Mouse (Mus musculus): Measurements from ENCODE around the gene Fam43b. TPM values are rescaled to one million over a fixed set of nuclear protein-coding genes. Genes with fewer than 3 reads are reported as not detected.
"Not testable (repeated sequence)": the region's sequence is repeated elsewhere in the genome, so short reads cannot be mapped to it uniquely, and the experiment has no call there.

Fam43b gene
- 0.12 TPM in 1 of 2 replicates, not detected in the other for polyA plus RNA-seq (2015; fragmentation: Nextera tagmentation; extraction: Ambion mirVana)

GRCm38 (mm10) chr4:138395971-138396645, at the start of gene Fam43b:
Gene Fam43b (minus strand): TSS chr4:138396528.
- WGBS: 1% methylated on average over 46 of the region's 46 CpGs
- ATAC-seq (ENCODE audit: low FRiP score, low TSS enrichment): no peak; the same call in 1 of the 2 replicates
- H3K36me3 ChIP-seq (ENCODE audit: insufficient read depth, low read length): no peaks in the 10 kb centered on the region

GRCm38 (mm10) chr4:138444941-138445340, 48.6 kb upstream of the Fam43b start:
- no peak overlapping the region for H3K4me3 ChIP-seq (ENCODE audit: low read length)
- no peaks in the 10 kb centered on the region for H3K27me3 ChIP-seq (ENCODE audit: insufficient read depth, low read length)
- no peak overlapping the region for H3K27ac ChIP-seq (ENCODE audit: low read length)
- H3K4me2 ChIP-seq (replicated peaks; ENCODE audit: low read depth, low read length): no peak overlapping the region
- no peak overlapping the region for H3K9ac ChIP-seq (replicated peaks; ENCODE audit: low read length)
- WGBS: 12% methylated on average over 5 of the region's 5 CpGs
- peaks cover 16% of the 10 kb centered on the region for H3K36me3 ChIP-seq (ENCODE audit: insufficient read depth, low read length)
- no peaks in the 10 kb centered on the region for H3K9me3 ChIP-seq (ENCODE audit: low read length)
- ATAC-seq (ENCODE audit: low FRiP score, low TSS enrichment): no peak
- H3K4me1 ChIP-seq (ENCODE audit: insufficient read depth, low read length): peaks cover 7% of the 10 kb centered on the region; the same call in 1 of the 2 replicates

More at GRCm38 (mm10) chr4:138395971-138396645, at the start of gene Fam43b:
- Histone ChIP-seq H3K4me1 (ENCODE audit: insufficient read depth, low read length) (peaks cover 21% of the 10 kb centered on the region), H3K4me2 (replicated peaks; ENCODE audit: low read depth, low read length) (peak within 1 kb of the TSS; percentile 52), H3K27me3 (ENCODE audit: insufficient read depth, low read length) (peaks cover 67% of the 10 kb centered on the region), H3K4me3 (ENCODE audit: low read length) (peak within 1 kb of the TSS; percentile 33), H3K27ac (ENCODE audit: low read length) (no peak within 1 kb of the TSS), H3K9ac (replicated peaks; ENCODE audit: low read length) (no peak within 1 kb of the TSS; the same call in 1 of the 2 replicates), H3K9me3 (ENCODE audit: low read length) (no peaks in the 10 kb centered on the region)

- H3K27me3 ChIP-seq (ENCODE audit: insufficient read depth, low read length): no peaks in the 10 kb centered on the region
- no peak overlapping the region for H3K27ac ChIP-seq (ENCODE audit: low read length)
- no peak for ATAC-seq (ENCODE audit: low FRiP score, low TSS enrichment)
- H3K4me1 ChIP-seq (ENCODE audit: insufficient read depth, low read length): peaks cover 9% of the 10 kb centered on the region
- H3K4me2 ChIP-seq (replicated peaks; ENCODE audit: low read depth, low read length): no peak overlapping the region
- peaks cover 41% of the 10 kb centered on the region for H3K36me3 ChIP-seq (ENCODE audit: insufficient read depth, low read length)
- H3K9me3 ChIP-seq (ENCODE audit: low read length): no peaks in the 10 kb centered on the region
- 32% methylated on average over 3 of the region's 3 CpGs for WGBS
- H3K9ac ChIP-seq (replicated peaks; ENCODE audit: low read length): no peak overlapping the region
- H3K4me3 ChIP-seq (ENCODE audit: low read length): no peak overlapping the region
Observed at GRCm38 (mm10) chr4:138440062-138440461, 43.7 kb upstream of the Fam43b start.

GRCm38 (mm10) chr4:138434347-138435316, 38.3 kb upstream of the Fam43b start, which contains the start of gene Mul1:
Gene Mul1 (plus strand): TSS chr4:138434671.
- H3K4me1 ChIP-seq (ENCODE audit: insufficient read depth, low read length): peaks cover 10% of the 10 kb centered on the region
- H3K27ac ChIP-seq (ENCODE audit: low read length): peak within 1 kb of the TSS; percentile 61
- under 1% methylated on average over 64 of the region's 64 CpGs for whole genome bisulfite sequencing
- no peaks in the 10 kb centered on the region for H3K9me3 ChIP-seq (ENCODE audit: low read length)
- 0 out of 2 replicates have a peak, but pooled peaks cover 3% of the 10 kb centered on the region for H3K27me3 ChIP-seq (ENCODE audit: insufficient read depth, low read length)
- peak within 1 kb of the TSS; percentile 87 for H3K4me2 ChIP-seq (replicated peaks; ENCODE audit: low read depth, low read length)
- peaks cover 23% of the 10 kb centered on the region for H3K36me3 ChIP-seq (ENCODE audit: insufficient read depth, low read length)
- peak within 1 kb of the TSS; percentile 90 for H3K9ac ChIP-seq (replicated peaks; ENCODE audit: low read length)
- peak; percentile 94 for ATAC-seq (ENCODE audit: low FRiP score, low TSS enrichment)
- peak within 1 kb of the TSS; percentile 95 for H3K4me3 ChIP-seq (ENCODE audit: low read length)

- no peak overlapping the region for H3K4me2 ChIP-seq (replicated peaks; ENCODE audit: low read depth, low read length)
- H3K27me3 ChIP-seq (ENCODE audit: insufficient read depth, low read length): 0 out of 2 replicates have a peak, but pooled peaks cover 3% of the 10 kb centered on the region
- H3K9ac ChIP-seq (replicated peaks; ENCODE audit: low read length): no peak overlapping the region
- no peak for ATAC-seq (ENCODE audit: low FRiP score, low TSS enrichment)
- no peaks in the 10 kb centered on the region for H3K9me3 ChIP-seq (ENCODE audit: low read length)
- H3K4me3 ChIP-seq (ENCODE audit: low read length): no peak overlapping the region
- WGBS: 54% methylated on average over 8 of the region's 8 CpGs
- H3K27ac ChIP-seq (ENCODE audit: low read length): no peak overlapping the region
- H3K4me1 ChIP-seq (ENCODE audit: insufficient read depth, low read length): peaks cover 10% of the 10 kb centered on the region
- H3K36me3 ChIP-seq (ENCODE audit: insufficient read depth, low read length): 0 out of 2 replicates have a peak, but pooled peaks cover under 1% of the 10 kb centered on the region
Observed at GRCm38 (mm10) chr4:138431340-138431739, 35.0 kb upstream of the Fam43b start.

GRCm38 (mm10) chr4:138429778-138430177, 33.5 kb upstream of the Fam43b start:
- no peak overlapping the region for H3K4me3 ChIP-seq (ENCODE audit: low read length)
- WGBS: 41% methylated on average over 3 of the region's 3 CpGs
- H3K4me1 ChIP-seq (ENCODE audit: insufficient read depth, low read length): no peaks in the 10 kb centered on the region
- no peak overlapping the region for H3K4me2 ChIP-seq (replicated peaks; ENCODE audit: low read depth, low read length)
- H3K9ac ChIP-seq (replicated peaks; ENCODE audit: low read length): no peak overlapping the region
- no peak overlapping the region for H3K27ac ChIP-seq (ENCODE audit: low read length)
- H3K36me3 ChIP-seq (ENCODE audit: insufficient read depth, low read length): no peaks in the 10 kb centered on the region
- H3K9me3 ChIP-seq (ENCODE audit: low read length): no peaks in the 10 kb centered on the region
- 0 out of 2 replicates have a peak, but pooled peaks cover 3% of the 10 kb centered on the region for H3K27me3 ChIP-seq (ENCODE audit: insufficient read depth, low read length)
- ATAC-seq (ENCODE audit: low FRiP score, low TSS enrichment): no peak

- H3K4me1 ChIP-seq (ENCODE audit: insufficient read depth, low read length): no peaks in the 10 kb centered on the region
- H3K4me2 ChIP-seq (replicated peaks; ENCODE audit: low read depth, low read length): peak overlapping the region; percentile 27
- H3K9ac ChIP-seq (replicated peaks; ENCODE audit: low read length): no peak overlapping the region
- H3K27me3 ChIP-seq (ENCODE audit: insufficient read depth, low read length): 0 out of 2 replicates have a peak, but pooled peaks cover 5% of the 10 kb centered on the region
- H3K27ac ChIP-seq (ENCODE audit: low read length): no peak overlapping the region
- ATAC-seq (ENCODE audit: low FRiP score, low TSS enrichment): peak; percentile 67; the same call in 1 of the 2 replicates
- H3K36me3 ChIP-seq (ENCODE audit: insufficient read depth, low read length): no peaks in the 10 kb centered on the region
- no peak overlapping the region for H3K4me3 ChIP-seq (ENCODE audit: low read length)
- WGBS: 43% methylated on average over 22 of the region's 22 CpGs
- H3K9me3 ChIP-seq (ENCODE audit: low read length): no peaks in the 10 kb centered on the region
Observed at GRCm38 (mm10) chr4:138426778-138427705, 30.7 kb upstream of the Fam43b start.

- not testable (repeated sequence) for H3K4me2 ChIP-seq (replicated peaks; ENCODE audit: low read depth, low read length); H3K9me3 ChIP-seq (ENCODE audit: low read length); H3K4me3 ChIP-seq (ENCODE audit: low read length); H3K27ac ChIP-seq (ENCODE audit: low read length); H3K9ac ChIP-seq (replicated peaks; ENCODE audit: low read length); H3K36me3 ChIP-seq (ENCODE audit: insufficient read depth, low read length); H3K4me1 ChIP-seq (ENCODE audit: insufficient read depth, low read length); H3K27me3 ChIP-seq (ENCODE audit: insufficient read depth, low read length); ATAC-seq (ENCODE audit: low FRiP score, low TSS enrichment)
- 86% methylated on average over 13 of the region's 14 CpGs for WGBS
Observed at GRCm38 (mm10) chr4:138425604-138426003, 29.3 kb upstream of the Fam43b start.

- 77% methylated on average over 6 of the region's 6 CpGs for WGBS
- peaks cover 6% of the 10 kb centered on the region for H3K27me3 ChIP-seq (ENCODE audit: insufficient read depth, low read length)
- ATAC-seq (ENCODE audit: low FRiP score, low TSS enrichment): no peak
Observed at GRCm38 (mm10) chr4:138425028-138425427, 28.7 kb upstream of the Fam43b start.

More at GRCm38 (mm10) chr4:138425028-138425427, 28.7 kb upstream of the Fam43b start:
- Histone ChIP-seq H3K4me3 (ENCODE audit: low read length) (no peak overlapping the region), H3K4me2 (replicated peaks; ENCODE audit: low read depth, low read length) (no peak overlapping the region), H3K9me3 (ENCODE audit: low read length) (no peaks in the 10 kb centered on the region), H3K36me3 (ENCODE audit: insufficient read depth, low read length) (no peaks in the 10 kb centered on the region), H3K27ac (ENCODE audit: low read length) (no peak overlapping the region), H3K4me1 (ENCODE audit: insufficient read depth, low read length) (no peaks in the 10 kb centered on the region), H3K9ac (replicated peaks; ENCODE audit: low read length) (no peak overlapping the region)

All from kidney, embryonic 16.5 days (tissue).